Mouse (Mus musculus) stomach, embryonic 16.5 days (tissue): ENCODE data around the gene Gtf3c4. TPM values are rescaled to one million over a fixed set of nuclear protein-coding genes. Genes with fewer than 3 reads are reported as not detected.

Source experiments
- ATAC-seq: fragments of 200-750 bp; cut with Nextera tagmentation; 2 replicates; pipeline ENCODE4 v1.8.0; 2017; ENCODE audit warnings: moderate number of reproducible peaks, moderate TSS enrichment; ENCODE audit not compliant: insufficient read depth, low FRiP score
- H3K27ac ChIP-seq: fragments of 300-500 bp; sonication (generic); 2 replicates; pipeline ENCODE4 v1.5.1; 2014; ENCODE audit warnings: low read length
- H3K27me3 ChIP-seq: fragments of 300-500 bp; sonication (generic); 2 replicates; pipeline ENCODE4 v1.6.1; 2014; ENCODE audit warnings: low read length, control low read depth, mixed read lengths; ENCODE audit not compliant: control insufficient read depth, insufficient read depth
- H3K36me3 ChIP-seq: fragments of 300-500 bp; sonication (generic); 2 replicates; pipeline ENCODE4 v1.6.1; 2014; ENCODE audit warnings: low read length; ENCODE audit not compliant: control insufficient read depth, insufficient read depth
- H3K4me1 ChIP-seq: fragments of 300-500 bp; sonication (generic); 2 replicates; pipeline ENCODE4 v1.6.1; 2014; ENCODE audit warnings: low read length, control low read depth, mixed read lengths; ENCODE audit not compliant: control insufficient read depth, insufficient read depth
- H3K4me2 ChIP-seq: fragments of 300-500 bp; sonication (generic); 2 replicates; pipeline ENCODE4 v1.6.1; 2014; ENCODE audit warnings: low read depth, low read length, mixed read lengths
- H3K4me3 ChIP-seq: fragments of 300-500 bp; sonication (generic); replicated peaks from 2 replicates; pipeline ENCODE4 v1.5.1; 2014; ENCODE audit warnings: mild to moderate bottlenecking, low read length
- H3K9ac ChIP-seq: fragments of 300-500 bp; sonication (generic); 2 replicates; pipeline ENCODE4 v1.6.1; 2014; ENCODE audit warnings: low read length
- H3K9me3 ChIP-seq: fragments of 300-500 bp; sonication (generic); replicated peaks from 2 replicates; pipeline ENCODE4 v1.6.1; 2016; ENCODE audit warnings: low read length, control low read depth; ENCODE audit not compliant: control insufficient read depth
- WGBS: fragments of 180-500 bp; shearing (Covaris S2); extraction: QIAGEN DNeasy Blood & Tissue Kit; methylation state at CpG from one replicate; pipeline ENCODE4 v1.1.7; 2014; 5-methylcytosine and 5-hydroxymethylcytosine counted together
- polyA plus RNA-seq: library from polyadenylated mRNA; unstranded; fragments of >200 nt; fragmentation: Nextera tagmentation; extraction: Ambion mirVana; gene quantifications from 2 replicates; pipeline ENCODE4 v1.2.1, GENCODE M21; 2015

Gtf3c4 gene
- polyA plus RNA-seq, 1 experiment from 2014 or later: 11.4 TPM

DNA sequence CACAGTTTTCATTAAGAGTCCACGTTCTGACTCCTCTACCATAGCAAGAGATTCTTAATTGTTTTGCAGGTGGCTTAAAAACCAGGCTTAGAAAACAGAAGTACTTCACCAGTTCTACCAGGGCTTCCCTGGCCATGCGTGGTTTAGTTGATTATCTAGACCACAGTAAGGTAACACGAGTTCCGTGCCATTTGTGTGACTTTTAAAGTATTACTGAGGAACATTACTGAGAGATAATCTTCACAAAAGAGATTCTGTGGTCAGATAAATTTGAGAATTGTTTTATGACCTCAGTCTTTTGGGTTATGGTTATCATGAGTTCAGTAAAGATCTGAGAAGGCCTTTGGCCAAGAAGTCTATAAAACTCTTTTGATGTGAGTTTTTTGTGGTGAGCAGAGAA, 19.1 kb upstream of the Gtf3c4 start:
- no peak overlapping the region for H3K4me3 ChIP-seq
- ATAC-seq: no peak
- H3K9me3 ChIP-seq: no peaks in the 10 kb centered on the region
- H3K27ac ChIP-seq: no peak overlapping the region
- H3K36me3 ChIP-seq: peaks cover 16% of the 10 kb centered on the region
- no peak overlapping the region for H3K9ac ChIP-seq
- WGBS: 85% methylated on average over 4 of the region's 4 CpGs
- H3K4me2 ChIP-seq: no peak overlapping the region
- H3K27me3 ChIP-seq: no peaks in the 10 kb centered on the region
- no peaks in the 10 kb centered on the region for H3K4me1 ChIP-seq

DNA sequence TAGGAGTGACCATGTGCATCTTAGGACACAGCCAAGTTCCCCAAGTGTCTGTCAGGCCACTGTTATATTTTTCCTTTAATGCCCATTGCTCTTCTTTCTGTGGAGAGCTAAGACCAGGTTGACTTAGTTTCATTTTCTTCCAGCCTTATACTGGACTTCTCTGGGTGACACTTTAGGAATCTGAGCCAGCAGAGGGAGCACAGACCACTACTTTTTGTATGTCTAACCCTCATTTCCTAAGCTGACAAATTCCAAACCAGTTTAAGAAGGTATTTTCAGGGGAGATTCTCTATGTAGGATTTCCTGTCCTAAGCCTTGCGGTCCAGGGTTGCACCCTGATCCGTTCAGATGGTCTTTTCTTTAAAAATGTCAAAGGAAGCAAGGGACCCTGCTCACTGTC, 15.6 kb upstream of the Gtf3c4 start:
- Histone ChIP-seq H3K9ac (no peak overlapping the region), H3K9me3 (no peaks in the 10 kb centered on the region), H3K4me3 (no peak overlapping the region), H3K27ac (no peak overlapping the region), H3K4me2 (no peak overlapping the region), H3K4me1 (no peaks in the 10 kb centered on the region), H3K36me3 (peaks cover 8% of the 10 kb centered on the region), H3K27me3 (no peaks in the 10 kb centered on the region)
- WGBS: 92% methylated on average over 2 of the region's 2 CpGs
- no peak for ATAC-seq

DNA sequence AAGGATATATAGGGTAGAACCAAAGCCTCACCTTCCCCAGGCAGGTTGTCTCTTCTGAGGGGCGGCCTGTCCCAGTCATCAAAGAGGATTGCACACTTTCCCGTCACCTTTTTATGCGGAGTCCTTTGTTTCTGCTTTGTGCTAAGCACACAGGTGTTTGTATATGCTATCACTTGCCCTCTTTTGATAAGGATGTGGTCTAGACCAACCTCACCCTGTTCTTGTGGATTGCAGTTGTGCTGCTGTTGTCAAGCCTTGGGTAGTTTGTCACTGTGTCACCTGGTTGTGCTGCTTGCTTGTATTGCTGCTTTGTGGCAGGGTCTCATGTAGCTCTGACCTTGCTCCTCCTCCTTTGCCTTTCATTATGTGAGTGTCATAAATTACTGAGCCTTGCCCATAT, 12.4 kb upstream of the Gtf3c4 start:
- 66% methylated on average over 3 of the region's 3 CpGs for WGBS
- Histone ChIP-seq H3K27ac (no peak overlapping the region), H3K36me3 (0 out of 2 replicates have a peak, but pooled peaks cover 4% of the 10 kb centered on the region), H3K9me3 (no peaks in the 10 kb centered on the region), H3K4me2 (no peak overlapping the region), H3K4me3 (no peak overlapping the region), H3K4me1 (no peaks in the 10 kb centered on the region), H3K27me3 (no peaks in the 10 kb centered on the region), H3K9ac (no peak overlapping the region)
- no peak for ATAC-seq

DNA sequence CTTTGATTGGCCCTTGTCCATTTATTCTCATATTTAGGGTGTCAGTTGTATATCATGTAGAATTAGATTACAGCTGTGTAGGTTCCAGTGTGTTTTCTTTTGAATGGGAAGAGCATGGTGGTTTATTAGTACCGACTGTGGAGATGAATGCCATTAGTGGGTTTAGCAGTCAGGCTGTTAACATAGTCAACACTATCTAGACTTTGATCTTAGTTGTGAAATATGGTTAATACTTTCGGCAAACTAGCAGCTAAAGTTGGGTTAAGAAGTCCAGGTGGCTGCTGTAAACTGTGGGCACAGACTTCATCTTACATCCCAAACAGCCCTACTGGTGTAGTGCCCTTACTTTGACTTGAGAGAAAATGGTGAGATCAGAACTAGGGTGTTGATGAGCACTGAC, 8.7 kb upstream of the Gtf3c4 start:
- Histone ChIP-seq H3K4me1 (no peaks in the 10 kb centered on the region), H3K9me3 (no peaks in the 10 kb centered on the region), H3K27ac (no peak overlapping the region), H3K4me2 (no peak overlapping the region), H3K27me3 (no peaks in the 10 kb centered on the region), H3K9ac (no peak overlapping the region), H3K4me3 (no peak overlapping the region), H3K36me3 (0 out of 2 replicates have a peak, but pooled peaks cover 4% of the 10 kb centered on the region)
- ATAC-seq: no peak
- 84% methylated on average over 2 of the region's 2 CpGs for WGBS

DNA sequence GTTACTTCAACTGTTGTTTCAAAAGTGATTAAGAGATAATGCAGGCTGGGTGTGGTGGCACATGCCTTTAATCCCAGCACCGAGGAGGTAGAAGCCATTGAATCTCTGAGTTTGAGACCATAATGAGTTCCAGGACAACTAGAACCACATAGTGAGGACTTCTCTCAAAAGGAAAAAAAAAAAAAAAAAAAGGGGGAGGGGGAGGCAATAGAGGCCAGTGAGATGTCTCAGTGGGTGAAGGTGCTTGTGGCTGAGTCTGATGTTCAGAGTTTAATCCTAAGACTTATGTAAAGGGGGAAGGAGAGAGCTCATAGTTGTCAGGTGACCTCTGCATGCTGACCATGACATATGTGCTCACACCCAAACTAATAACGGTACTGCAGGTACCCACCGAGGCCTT, 1.9 kb upstream of the Gtf3c4 start:
- Histone ChIP-seq H3K4me2 (peak overlapping the region; percentile 74), H3K27ac (no peak overlapping the region), H3K9ac (no peak overlapping the region), H3K9me3 (no peaks in the 10 kb centered on the region), H3K36me3 (no peaks in the 10 kb centered on the region), H3K4me3 (peak overlapping the region; percentile 90; the same call in 1 of the 2 replicates), H3K27me3 (no peaks in the 10 kb centered on the region), H3K4me1 (peaks cover 14% of the 10 kb centered on the region)
- 61% methylated on average over 3 of the region's 3 CpGs for WGBS
- no peak for ATAC-seq

DNA sequence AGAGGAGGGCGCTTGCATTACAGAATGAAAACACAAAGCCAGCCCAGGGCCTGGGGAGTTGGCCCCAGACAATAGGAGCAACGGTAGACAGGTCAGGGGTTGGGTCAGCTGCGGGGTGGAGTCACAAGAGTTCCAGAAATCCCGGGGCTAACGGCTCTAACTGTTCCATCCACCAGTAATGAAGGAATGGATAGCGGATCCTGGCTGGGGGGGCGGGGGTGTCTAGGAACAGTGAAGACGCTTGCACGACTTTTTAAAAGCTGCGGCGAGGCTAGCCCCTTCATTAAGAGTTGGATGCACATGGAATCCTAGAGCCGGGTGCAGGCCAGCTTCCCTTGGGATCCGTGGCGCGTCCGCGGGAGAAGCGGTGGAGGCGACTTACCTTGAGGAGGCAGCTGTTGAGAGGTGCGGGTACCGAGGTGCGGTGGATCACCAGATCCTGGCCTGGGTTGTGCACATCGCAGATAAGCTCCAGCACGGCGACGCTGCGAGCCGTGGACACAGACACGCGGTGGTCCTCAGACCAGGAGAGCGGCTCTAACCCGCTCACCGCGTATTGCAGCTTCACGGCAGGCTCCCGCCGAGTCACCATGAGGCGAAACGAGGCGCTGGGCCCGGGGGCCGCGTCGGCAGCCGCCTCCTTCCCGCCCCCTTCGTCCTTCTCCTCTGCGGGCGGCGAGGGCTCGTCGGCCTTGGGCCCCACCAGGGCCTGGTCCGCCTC, 499 bp downstream of the Gtf3c4 start:
- H3K4me3 ChIP-seq: peak overlapping the region; percentile 90
- peak overlapping the region; percentile 94 for H3K27ac ChIP-seq
- WGBS: under 1% methylated on average over 53 of the region's 53 CpGs
- H3K4me2 ChIP-seq: peak overlapping the region; percentile 63
- peaks cover 18% of the 10 kb centered on the region for H3K4me1 ChIP-seq
- ATAC-seq: 0 out of 2 replicates have a peak, but pooled peaks have one; percentile 28
- 0 out of 2 replicates have a peak, but pooled peaks cover under 1% of the 10 kb centered on the region for H3K36me3 ChIP-seq
- no peaks in the 10 kb centered on the region for H3K9me3 ChIP-seq
- peak overlapping the region; percentile 93 for H3K9ac ChIP-seq
- no peaks in the 10 kb centered on the region for H3K27me3 ChIP-seq

DNA sequence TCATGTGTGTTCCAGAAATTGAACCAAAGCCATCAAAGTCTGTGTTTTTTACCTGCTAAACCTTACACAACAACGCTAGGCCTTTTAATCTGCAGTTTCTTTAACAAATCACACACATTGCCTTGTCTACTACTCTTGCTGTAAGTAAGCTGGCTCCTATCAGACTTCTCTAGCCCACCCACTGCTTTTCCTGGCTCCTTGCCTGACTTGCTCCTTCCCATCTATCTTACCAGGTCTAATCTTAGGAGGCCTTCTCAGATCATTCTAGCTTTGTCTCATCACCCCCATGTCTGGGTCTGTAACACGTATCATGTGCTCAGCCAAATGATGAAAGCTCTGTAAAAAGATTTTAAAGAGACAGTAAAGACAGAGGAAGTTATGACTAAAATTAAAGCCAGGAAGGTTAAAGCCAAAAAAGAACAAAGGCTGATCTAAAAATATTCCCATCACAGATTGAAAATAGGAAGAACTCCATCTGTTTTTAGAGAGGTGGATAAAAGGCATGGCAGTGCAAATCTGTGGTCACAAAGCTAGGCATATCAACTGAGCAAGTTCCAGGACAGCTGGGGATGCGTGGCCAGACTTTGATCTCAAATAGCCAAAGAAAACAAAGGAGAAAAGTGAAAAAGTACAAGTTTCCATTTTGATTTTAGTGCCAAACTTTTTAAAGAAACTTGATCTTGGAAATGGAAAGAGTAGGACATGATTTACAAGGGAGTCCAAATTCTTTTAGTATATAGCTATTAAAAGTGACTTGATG, 3.8 kb downstream of the Gtf3c4 start:
- H3K4me1 ChIP-seq: peaks cover 9% of the 10 kb centered on the region
- H3K27me3 ChIP-seq: no peaks in the 10 kb centered on the region
- H3K4me3 ChIP-seq: no peak overlapping the region
- WGBS: 51% methylated on average over 3 of the region's 3 CpGs
- no peaks in the 10 kb centered on the region for H3K9me3 ChIP-seq
- no peak overlapping the region for H3K9ac ChIP-seq
- H3K27ac ChIP-seq: no peak overlapping the region
- H3K4me2 ChIP-seq: no peak overlapping the region
- H3K36me3 ChIP-seq: peaks cover 15% of the 10 kb centered on the region; the same call in 1 of the 2 replicates
- no peak for ATAC-seq

DNA sequence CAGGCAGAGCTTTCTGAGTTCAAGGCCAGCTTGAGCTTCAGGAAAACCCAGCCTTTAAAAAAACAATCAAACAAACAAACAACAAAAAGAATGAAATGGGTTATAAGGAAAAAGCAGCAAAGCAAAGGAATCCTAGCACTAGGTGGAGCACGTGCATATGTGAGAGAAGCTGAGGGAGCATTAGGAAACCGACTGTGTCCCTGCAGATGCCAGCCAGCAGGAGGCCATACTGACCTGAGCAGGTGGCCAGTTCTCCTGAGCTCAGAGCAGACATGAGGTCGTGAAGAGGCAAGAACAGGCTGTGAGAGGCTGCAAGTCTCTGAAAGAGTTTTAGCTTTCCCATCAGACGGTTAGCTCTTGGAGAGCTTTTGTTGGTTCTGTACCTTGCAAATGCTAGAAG, 10.9 kb downstream of the Gtf3c4 start:
- no peak for ATAC-seq
- H3K4me3 ChIP-seq: no peak overlapping the region
- H3K4me2 ChIP-seq: no peak overlapping the region
- no peak overlapping the region for H3K9ac ChIP-seq
- WGBS: 38% methylated on average over 4 of the region's 4 CpGs
- H3K36me3 ChIP-seq: peaks cover 13% of the 10 kb centered on the region
- no peak overlapping the region for H3K27ac ChIP-seq
- no peaks in the 10 kb centered on the region for H3K27me3 ChIP-seq
- H3K4me1 ChIP-seq: no peaks in the 10 kb centered on the region
- no peaks in the 10 kb centered on the region for H3K9me3 ChIP-seq

DNA sequence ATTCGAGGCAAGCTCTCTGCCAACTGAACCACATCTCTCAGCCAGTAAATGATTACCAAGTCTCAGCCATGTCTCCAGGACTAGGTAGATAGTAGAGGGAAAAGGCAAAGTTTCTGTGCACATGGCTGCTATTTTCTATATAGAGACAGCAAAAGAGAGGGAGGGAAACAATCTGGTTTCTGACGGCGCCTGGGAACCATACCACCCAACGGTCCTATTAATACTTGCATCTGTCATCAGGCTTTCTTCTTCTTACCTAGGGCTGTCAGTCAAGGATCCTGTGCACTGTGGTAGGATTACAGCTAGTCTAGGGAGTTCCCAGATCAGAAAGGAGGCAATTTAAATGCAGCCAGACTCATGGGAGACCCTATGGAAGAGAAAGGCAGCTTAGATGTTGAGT, 21.3 kb downstream of the Gtf3c4 start:
- ATAC-seq: no peak
- H3K27ac ChIP-seq: no peak overlapping the region
- no peaks in the 10 kb centered on the region for H3K36me3 ChIP-seq
- no peaks in the 10 kb centered on the region for H3K9me3 ChIP-seq
- WGBS: 71% methylated on average over 4 of the region's 4 CpGs
- H3K4me1 ChIP-seq: no peaks in the 10 kb centered on the region
- no peak overlapping the region for H3K9ac ChIP-seq
- H3K27me3 ChIP-seq: no peaks in the 10 kb centered on the region
- H3K4me2 ChIP-seq: no peak overlapping the region
- no peak overlapping the region for H3K4me3 ChIP-seq
